Mouse (Mus musculus) hindbrain, embryonic 11.5 days (tissue): ENCODE measurements at regions not wholly inside any gene's neighbourhood (a gene's known extent, or its start where the extent isn't known, plus 50 kb on each side); places are given as distances from the start of the nearest gene placed in this dataset.

Experiments used
- ATAC-seq: fragments of 200-750 bp; cut with Nextera tagmentation; 2 replicates; pipeline ENCODE4 v1.8.0; 2017; ENCODE audit warnings: mild to moderate bottlenecking, moderate TSS enrichment, moderate library complexity; ENCODE audit not compliant: low FRiP score
- DNase-seq: peaks from one replicate; pipeline ENCODE4 v3.0.0-alpha.2; 2015; ENCODE audit warnings: low spot score
- H3K27ac ChIP-seq: fragments of 300-500 bp; sonication (generic); 2 replicates; pipeline ENCODE4 v1.5.1; 2014; ENCODE audit warnings: mild to moderate bottlenecking, low read depth, low read length
- H3K27me3 ChIP-seq: fragments of 300-500 bp; sonication (generic); 2 replicates; pipeline ENCODE4 v1.6.1; 2014; ENCODE audit warnings: mild to moderate bottlenecking, low read length, moderate library complexity, mixed read lengths; ENCODE audit not compliant: control insufficient read depth, insufficient read depth
- H3K36me3 ChIP-seq: fragments of 300-500 bp; sonication (generic); 2 replicates; pipeline ENCODE4 v1.6.1; 2014; ENCODE audit warnings: mild to moderate bottlenecking, low read length, moderate library complexity, mixed read lengths; ENCODE audit not compliant: control insufficient read depth, insufficient read depth
- H3K4me1 ChIP-seq: fragments of 300-500 bp; sonication (generic); replicated peaks from 2 replicates; pipeline ENCODE4 v1.6.1; 2014; ENCODE audit warnings: low read length, mixed read lengths; ENCODE audit not compliant: control insufficient read depth, insufficient read depth
- H3K4me2 ChIP-seq: fragments of 300-500 bp; sonication (generic); replicated peaks from 2 replicates; pipeline ENCODE4 v1.6.1; 2014; ENCODE audit warnings: mild to moderate bottlenecking, low read depth, low read length
- H3K4me3 ChIP-seq: fragments of 300-500 bp; sonication (generic); 2 replicates; pipeline ENCODE4 v1.5.1; 2014; ENCODE audit warnings: low read depth, low read length
- H3K9ac ChIP-seq: fragments of 300-500 bp; sonication (generic); 2 replicates; pipeline ENCODE4 v1.6.1; 2014; ENCODE audit warnings: low read depth, low read length
- H3K9me3 ChIP-seq: fragments of 300-500 bp; sonication (generic); 2 replicates; pipeline ENCODE4 v1.6.1; 2016; ENCODE audit warnings: low read length; ENCODE audit not compliant: control insufficient read depth
- WGBS: fragments of 180-500 bp; shearing (Covaris S2); extraction: QIAGEN DNeasy Blood & Tissue Kit; methylation state at CpG from one replicate; pipeline ENCODE4 v1.1.7; 2014; 5-methylcytosine and 5-hydroxymethylcytosine counted together

- DNase-seq (no peak), ATAC-seq (no peak)
- Histone ChIP-seq H3K27ac (no peak overlapping the region), H3K9ac (no peak overlapping the region), H3K27me3 (no peaks in the 10 kb centered on the region), H3K9me3 (no peaks in the 10 kb centered on the region), H3K4me3 (no peak overlapping the region), H3K4me1 (no peaks in the 10 kb centered on the region), H3K4me2 (no peak overlapping the region), H3K36me3 (no peaks in the 10 kb centered on the region)
- WGBS: 97% methylated on average over 2 of the region's 2 CpGs
Measured at GRCm38 (mm10) chr14:74538187-74538586, 102.5 kb upstream of the Htr2a start.

- no peak for ATAC-seq
Measured at GRCm38 (mm10) chr14:74544028-74544427, 96.6 kb upstream of the Htr2a start.

GRCm38 (mm10) chr14:74551091-74551490, 89.5 kb upstream of the Htr2a start:
- no peaks in the 10 kb centered on the region for H3K27me3 ChIP-seq
- H3K4me3 ChIP-seq: no peak overlapping the region
- 94% methylated on average over 2 of the region's 2 CpGs for WGBS
- H3K4me2 ChIP-seq: no peak overlapping the region
- no peaks in the 10 kb centered on the region for H3K9me3 ChIP-seq
- no peak overlapping the region for H3K27ac ChIP-seq
- H3K9ac ChIP-seq: no peak overlapping the region
- no peaks in the 10 kb centered on the region for H3K4me1 ChIP-seq
- H3K36me3 ChIP-seq: no peaks in the 10 kb centered on the region
- no peak for DNase-seq
- ATAC-seq: no peak

More at GRCm38 (mm10) chr14:74544028-74544427, 96.6 kb upstream of the Htr2a start:
- no peak for DNase-seq
- H3K9me3 ChIP-seq: no peaks in the 10 kb centered on the region
- 86% methylated on average over 3 of the region's 3 CpGs for WGBS
- no peak overlapping the region for H3K9ac ChIP-seq
- H3K27me3 ChIP-seq: no peaks in the 10 kb centered on the region
- no peaks in the 10 kb centered on the region for H3K4me1 ChIP-seq
- no peaks in the 10 kb centered on the region for H3K36me3 ChIP-seq
- H3K27ac ChIP-seq: no peak overlapping the region
- no peak overlapping the region for H3K4me2 ChIP-seq
- no peak overlapping the region for H3K4me3 ChIP-seq

- no peaks in the 10 kb centered on the region for H3K4me1 ChIP-seq
- ATAC-seq: no peak
- H3K27me3 ChIP-seq: no peaks in the 10 kb centered on the region
- no peak overlapping the region for H3K4me3 ChIP-seq
- DNase-seq: no peak
- H3K9ac ChIP-seq: no peak overlapping the region
- H3K27ac ChIP-seq: no peak overlapping the region
- H3K9me3 ChIP-seq: no peaks in the 10 kb centered on the region
- no peak overlapping the region for H3K4me2 ChIP-seq
- no peaks in the 10 kb centered on the region for H3K36me3 ChIP-seq
- WGBS: 77% methylated on average over 1 of the region's 1 CpGs
Measured at GRCm38 (mm10) chr14:74553636-74554035, 87.0 kb upstream of the Htr2a start.

- H3K9me3 ChIP-seq: no peaks in the 10 kb centered on the region
- 64% methylated on average over 5 of the region's 5 CpGs for WGBS
- H3K4me1 ChIP-seq: no peaks in the 10 kb centered on the region
- no peak overlapping the region for H3K9ac ChIP-seq
- DNase-seq (no peak), ATAC-seq (no peak)
- no peaks in the 10 kb centered on the region for H3K27me3 ChIP-seq
- H3K4me2 ChIP-seq: no peak overlapping the region
- no peaks in the 10 kb centered on the region for H3K36me3 ChIP-seq
- H3K27ac ChIP-seq: no peak overlapping the region
- no peak overlapping the region for H3K4me3 ChIP-seq
Measured at GRCm38 (mm10) chr14:74558359-74558758, 82.3 kb upstream of the Htr2a start.
